In the genomic region with DNA sequence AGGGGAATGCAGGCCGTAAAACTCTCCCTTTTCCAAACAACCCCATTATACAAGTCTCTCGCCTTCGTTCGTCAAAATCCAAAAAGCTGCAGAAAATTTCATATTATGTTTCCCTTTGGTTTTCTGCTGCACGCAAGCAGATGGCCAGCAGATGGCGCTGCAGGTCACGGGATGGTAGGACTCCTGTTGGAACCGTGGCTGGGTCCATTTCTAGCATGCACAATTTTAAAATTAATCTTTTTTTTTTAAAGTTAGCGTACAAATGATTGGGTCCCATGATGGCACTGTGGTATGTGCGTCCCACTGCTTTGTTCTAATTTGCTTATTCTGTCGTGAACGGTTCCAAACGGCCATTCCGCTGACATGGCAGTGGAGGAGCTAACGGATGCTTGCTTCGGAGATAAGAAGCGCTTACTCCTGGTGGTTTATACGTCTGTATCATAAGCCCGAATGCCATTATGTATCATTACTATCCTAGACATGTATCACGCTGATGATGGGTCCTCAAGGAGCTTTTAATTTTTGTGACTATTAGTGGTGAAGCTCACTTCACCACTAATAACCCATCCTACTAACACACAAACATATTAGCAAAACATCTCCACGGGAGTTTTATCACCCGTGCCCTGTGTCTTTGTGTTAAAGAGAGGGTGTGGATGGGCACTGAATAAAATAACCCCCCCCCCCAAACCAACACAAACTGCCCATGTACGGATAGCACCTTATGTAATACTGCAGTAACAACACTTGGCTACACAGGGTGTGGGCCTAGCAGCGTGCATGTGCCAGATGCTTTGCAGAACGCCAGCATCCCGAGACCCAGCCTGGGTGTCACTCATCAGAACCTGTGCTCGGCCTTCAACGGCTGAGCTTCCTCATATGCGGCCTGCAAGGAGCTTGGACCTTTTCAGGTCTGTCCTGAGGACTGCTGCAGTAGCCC, we compare ENCODE assay signal across 8 mouse cellular contexts.
DNase-seq lines count a peak whose midpoint lies in the region; ATAC-seq and TF ChIP-seq lines count a peak whose summit lies in the region.

No protein-coding gene starts in this region.

- peak; percentile 89 for TF ChIP-seq CTCF in Patski (IDR thresholded peaks at IDR 0.05)

- H3K4me3 ChIP-seq in heart, embryonic 11.5 days (ENCODE audit: low read depth, low read length), result no peak overlapping the region
- H3K4me3 ChIP-seq in hindbrain, embryonic 13.5 days, result no peak overlapping the region
- H3K4me3 ChIP-seq in limb, embryonic 11.5 days (ENCODE audit: low read depth, low read length), result no peak overlapping the region

- no peak overlapping the region for H3K4me2 ChIP-seq in heart, embryonic 11.5 days
- no peak overlapping the region for H3K4me2 ChIP-seq in hindbrain, embryonic 13.5 days
- no peak overlapping the region for H3K4me2 ChIP-seq in limb, embryonic 11.5 days (ENCODE audit: low read depth, severe bottlenecking)

- DNase-seq in heart, adult 11 months, result peak; percentile 82
- DNase-seq in Patski (ENCODE audit: low read depth, low spot score), result no peak
- DNase-seq in embryo, embryonic 10 days (ENCODE audit: low spot score), result peak; percentile 84
- peak; percentile 84 for DNase-seq in limb, embryonic 11.5 days (ENCODE audit: low spot score)
- peak; percentile 6 for DNase-seq in naive thymus-derived CD4-positive, alpha-beta T cell, adult 2 months (ENCODE audit: low read depth)
- DNase-seq in thymus, postnatal 25 days, result peak; percentile 6

- peaks cover 6% of the 10 kb centered on the region; the same call in 1 of the 2 replicates for H3K4me1 ChIP-seq in heart, embryonic 11.5 days (ENCODE audit: control insufficient read depth, insufficient read depth, low read length)
- H3K4me1 ChIP-seq in hindbrain, embryonic 13.5 days (replicated peaks), result peaks cover 18% of the 10 kb centered on the region
- peaks cover 5% of the 10 kb centered on the region; the same call in 1 of the 2 replicates for H3K4me1 ChIP-seq in limb, embryonic 11.5 days (ENCODE audit: control insufficient read depth, insufficient read depth, low read length)

- ATAC-seq in heart, embryonic 11.5 days (replicated peaks; ENCODE audit: insufficient number of reproducible peaks, low FRiP score, low TSS enrichment), result no peak
- ATAC-seq in Patski, result peak; percentile 51
- ATAC-seq in hindbrain, embryonic 13.5 days (ENCODE audit: low FRiP score), result peak; percentile 61
- ATAC-seq in limb, embryonic 11.5 days (ENCODE audit: insufficient number of reproducible peaks, low FRiP score, low TSS enrichment, low read depth), result no peak

- no peaks in the 10 kb centered on the region for H3K36me3 ChIP-seq in heart, embryonic 11.5 days (ENCODE audit: control insufficient read depth, insufficient read depth, low read length)
- no peaks in the 10 kb centered on the region for H3K36me3 ChIP-seq in hindbrain, embryonic 13.5 days
- H3K36me3 ChIP-seq in limb, embryonic 11.5 days (ENCODE audit: control insufficient read depth, insufficient read depth, low read length), result no peaks in the 10 kb centered on the region

- no peak overlapping the region for H3K27ac ChIP-seq in heart, embryonic 11.5 days (ENCODE audit: low read depth, low read length)
- H3K27ac ChIP-seq in hindbrain, embryonic 13.5 days, result no peak overlapping the region
- H3K27ac ChIP-seq in limb, embryonic 11.5 days (replicated peaks; ENCODE audit: low read depth, low read length), result no peak overlapping the region

- H3K9ac ChIP-seq in heart, embryonic 11.5 days (ENCODE audit: low read depth, low read length), result no peak overlapping the region
- no peak overlapping the region for H3K9ac ChIP-seq in hindbrain, embryonic 13.5 days
- no peak overlapping the region for H3K9ac ChIP-seq in limb, embryonic 11.5 days (ENCODE audit: low read length)

- POLR2A ChIA-PET in Patski (lab: Charles Lee), result interaction anchor here (0.6 to 0.7 kb wide), 3 partner anchors 11 to 440 kb away, joined by 3 read pairs; no protein-coding TSS in a partner anchor

- in situ Hi-C loops in Patski (cut with MboI; ENCODE audit: low pct_unique_long_range_greater_than_20kb), result no loop called here

- no peaks in the 10 kb centered on the region for H3K27me3 ChIP-seq in heart, embryonic 11.5 days (ENCODE audit: control insufficient read depth, insufficient read depth, low read length)
- no peaks in the 10 kb centered on the region for H3K27me3 ChIP-seq in Patski
- H3K27me3 ChIP-seq in hindbrain, embryonic 13.5 days, result no peaks in the 10 kb centered on the region
- no peaks in the 10 kb centered on the region for H3K27me3 ChIP-seq in limb, embryonic 11.5 days (ENCODE audit: control insufficient read depth, insufficient read depth, low read length)

- CTCF ChIA-PET in Patski (lab: Charles Lee), result interaction anchor here (1.1 to 2.5 kb wide), 7 partner anchors 9 to 586 kb away, joined by 3 to 6 read pairs (median 4); no protein-coding TSS in a partner anchor

- H3K9me3 ChIP-seq in heart, embryonic 11.5 days (replicated peaks; ENCODE audit: control insufficient read depth, low read length), result no peaks in the 10 kb centered on the region
- no peaks in the 10 kb centered on the region for H3K9me3 ChIP-seq in hindbrain, embryonic 13.5 days
- no peaks in the 10 kb centered on the region for H3K9me3 ChIP-seq in limb, embryonic 11.5 days (ENCODE audit: control insufficient read depth, low read length)

- 61% methylated on average over 29 of the region's 29 CpGs for whole genome bisulfite sequencing in heart, embryonic 11.5 days (ENCODE audit: insufficient replicate concordance)
- 60% methylated on average over 29 of the region's 29 CpGs for WGBS in hindbrain, embryonic 13.5 days
- 65% methylated on average over 29 of the region's 29 CpGs for WGBS in limb, embryonic 11.5 days

Comparison
In these comparisons a context has a peak if more than half of its experiments do, and no peak if none do; other contexts are left out.
1. ATAC-seq: peak in Patski (single experiment) and hindbrain, embryonic 13.5 days (single experiment); none in heart, embryonic 11.5 days (single experiment) and limb, embryonic 11.5 days (single experiment).